Mouse (Mus musculus) brain, embryonic 14.5 days (tissue): ENCODE data around the gene Angptl6.

Source experiments
- CTCF ChIP-seq: fragments of 200-500 bp; IDR thresholded peaks from 2 replicates; pipeline ENCODE4 v1.5.1; 2012; ENCODE audit warnings: inconsistent platforms, mild to moderate bottlenecking, moderate library complexity, borderline replicate concordance; ENCODE audit not compliant: insufficient read depth, insufficient read length; ENCODE audit errors: extremely low read depth
- POLR2A ChIP-seq: fragments of 200-500 bp; IDR thresholded peaks from 2 replicates; pipeline ENCODE4 v1.6.1; 2012; ENCODE audit warnings: mild to moderate bottlenecking, inconsistent platforms, borderline replicate concordance; ENCODE audit not compliant: poor library complexity, insufficient read depth, insufficient read length, severe bottlenecking; ENCODE audit errors: extremely low read depth

DNA sequence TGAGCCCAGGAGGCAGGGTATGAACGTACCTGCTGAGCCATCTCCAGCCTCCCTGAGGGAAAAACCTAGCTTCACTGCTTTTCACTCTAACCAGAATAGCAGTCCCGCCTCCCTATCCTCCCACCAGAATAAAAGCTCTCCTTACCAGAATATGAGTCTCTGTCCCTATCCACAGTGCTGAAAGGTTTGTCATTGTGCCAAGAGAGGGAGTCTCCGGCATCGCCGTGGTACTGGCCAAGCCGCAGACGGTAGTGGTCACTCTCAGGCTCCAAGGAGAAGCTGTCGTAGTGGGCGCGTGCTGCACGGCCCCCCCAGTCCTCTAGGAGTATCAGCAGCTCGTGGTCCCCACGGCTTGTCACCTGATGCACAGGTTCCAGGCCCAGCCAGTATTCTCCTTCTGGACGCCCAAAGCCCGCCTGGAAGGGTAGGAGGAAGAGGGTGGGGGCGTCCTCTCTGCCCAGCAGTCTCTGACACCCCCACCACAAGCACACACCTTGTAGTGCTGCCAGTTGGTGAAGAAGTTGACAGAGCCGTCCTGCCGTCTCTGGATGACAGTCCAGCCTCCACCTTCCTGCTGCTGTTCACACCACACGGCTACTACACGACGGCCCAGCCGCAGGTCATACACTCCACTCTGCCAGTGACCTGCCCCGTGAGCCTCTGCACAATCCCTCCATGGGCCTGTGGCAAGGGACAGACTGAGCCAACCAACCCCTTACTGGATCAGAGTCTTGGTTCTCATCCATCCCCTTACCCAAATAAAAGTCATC is 4.3 kb downstream of the Angptl6 start:
- TF ChIP-seq CTCF (no peak), POLR2A (no peak)
